Mouse (Mus musculus): ENCODE measurements around the gene Uhrf1. TPM values are rescaled to one million over a fixed set of nuclear protein-coding genes. Genes with fewer than 3 reads are reported as not detected.

The Uhrf1 gene
- polyA plus RNA-seq, 1 experiment from 2014 or later: 198 TPM

- Histone ChIP-seq H3K4me1 (replicated peaks) (peaks cover 40% of the 10 kb centered on the region), H3K27ac (peak overlapping the region; percentile 95), H3K27me3 (no peaks in the 10 kb centered on the region), H3K4me2 (peak overlapping the region; percentile 97), H3K9ac (replicated peaks) (0 out of 2 replicates have a peak overlapping the region, but pooled peaks have one; percentile 18), H3K9me3 (no peaks in the 10 kb centered on the region; the same call in 1 of the 2 replicates), H3K36me3 (peaks cover 22% of the 10 kb centered on the region), H3K4me3 (replicated peaks) (peak overlapping the region; percentile 83)
- WGBS: 25% methylated on average over 13 of the region's 13 CpGs
- ATAC-seq (ENCODE audit: insufficient number of reproducible peaks, insufficient read depth, low FRiP score, low TSS enrichment, low read depth): peak; percentile 15
Observed at GRCm38 (mm10) chr17:56302363-56302996, 641 bp upstream of the Uhrf1 start.

DNA sequence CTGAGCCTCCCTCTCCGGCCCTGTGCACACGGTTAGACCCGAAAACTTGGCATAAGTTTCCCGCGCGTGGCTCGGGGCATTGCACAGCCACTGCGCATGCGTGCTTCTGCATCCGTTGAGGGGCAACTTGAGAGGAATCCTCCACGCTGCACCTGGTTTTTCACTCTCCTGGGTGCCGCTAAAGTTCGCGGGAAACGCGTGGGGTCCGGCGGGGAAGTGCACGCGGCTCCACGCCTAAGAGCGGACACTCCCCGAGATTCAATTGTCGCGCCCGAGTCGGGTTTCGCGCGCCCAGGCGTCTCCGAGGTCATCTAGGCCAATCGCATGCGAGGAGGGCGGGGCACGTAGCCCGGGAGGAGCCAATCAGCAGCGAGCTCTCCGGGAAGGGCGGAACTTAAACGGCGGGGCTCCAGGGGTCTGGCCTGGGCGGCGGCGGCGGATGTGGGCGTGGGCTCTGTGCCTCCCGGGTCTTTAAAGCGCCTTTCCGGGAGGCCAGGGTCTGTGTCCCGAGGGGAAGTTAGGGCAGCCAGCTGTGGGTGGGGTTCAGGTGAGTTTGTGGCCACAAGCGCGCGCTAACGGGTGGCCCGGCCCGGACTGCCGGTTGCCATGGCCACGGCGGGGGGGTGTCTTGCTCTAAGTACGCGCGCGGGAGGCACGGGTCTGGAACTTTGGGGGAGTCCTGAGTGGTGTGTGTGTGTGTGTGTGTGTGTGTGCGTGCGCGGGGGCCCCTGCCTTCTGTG lies 896 bp downstream of the Uhrf1 start:
- Histone ChIP-seq H3K4me2 (peak overlapping the region; percentile 97), H3K4me3 (replicated peaks) (peak overlapping the region; percentile 83), H3K9ac (replicated peaks) (peak overlapping the region; percentile 84), H3K27ac (peak overlapping the region; percentile 95), H3K4me1 (replicated peaks) (peaks cover 42% of the 10 kb centered on the region), H3K27me3 (no peaks in the 10 kb centered on the region), H3K36me3 (peaks cover 37% of the 10 kb centered on the region), H3K9me3 (no peaks in the 10 kb centered on the region; the same call in 1 of the 2 replicates)
- ATAC-seq (ENCODE audit: insufficient number of reproducible peaks, insufficient read depth, low FRiP score, low TSS enrichment, low read depth): peak; percentile 86
- under 1% methylated on average over 68 of the region's 68 CpGs for WGBS

DNA sequence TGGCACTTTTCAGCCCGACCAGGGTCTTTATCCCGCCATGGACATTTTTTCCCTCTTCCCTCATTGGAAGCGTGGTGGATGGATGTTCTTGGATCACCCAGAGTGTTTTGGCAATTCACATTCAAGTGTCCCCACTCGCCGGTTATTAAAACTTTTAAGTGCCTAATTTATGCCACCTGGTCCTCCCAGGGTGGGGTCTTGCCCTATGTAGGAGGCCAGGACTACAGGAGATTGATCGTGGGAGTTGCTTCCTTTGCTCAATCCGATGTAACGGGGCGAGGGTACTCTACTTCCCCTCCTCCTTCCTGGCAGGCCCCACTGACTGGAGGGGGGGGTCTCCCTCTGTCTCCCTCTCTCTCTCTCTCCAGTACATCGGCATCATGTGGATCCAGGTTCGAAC lies 1.6 kb downstream of the Uhrf1 start:
- peaks cover 44% of the 10 kb centered on the region for H3K36me3 ChIP-seq
- 4% methylated on average over 11 of the region's 11 CpGs for WGBS
- no peaks in the 10 kb centered on the region for H3K27me3 ChIP-seq
- ATAC-seq (ENCODE audit: insufficient number of reproducible peaks, insufficient read depth, low FRiP score, low TSS enrichment, low read depth): no peak
- H3K4me3 ChIP-seq (replicated peaks): peak overlapping the region; percentile 83
- peak overlapping the region; percentile 84 for H3K9ac ChIP-seq (replicated peaks)
- peak overlapping the region; percentile 97 for H3K4me2 ChIP-seq
- peaks cover 42% of the 10 kb centered on the region for H3K4me1 ChIP-seq (replicated peaks)
- peak overlapping the region; percentile 78 for H3K27ac ChIP-seq
- no peaks in the 10 kb centered on the region for H3K9me3 ChIP-seq

GRCm38 (mm10) chr17:56305156-56305555 lies 2.0 kb downstream of the Uhrf1 start:
- Histone ChIP-seq H3K36me3 (peaks cover 48% of the 10 kb centered on the region), H3K4me3 (replicated peaks) (peak overlapping the region; percentile 83), H3K9me3 (no peaks in the 10 kb centered on the region), H3K9ac (replicated peaks) (peak overlapping the region; percentile 84), H3K4me1 (replicated peaks) (peaks cover 42% of the 10 kb centered on the region), H3K27ac (peak overlapping the region; percentile 78; the same call in 1 of the 2 replicates), H3K27me3 (no peaks in the 10 kb centered on the region), H3K4me2 (peak overlapping the region; percentile 97)
- WGBS: 19% methylated on average over 9 of the region's 9 CpGs
- ATAC-seq (ENCODE audit: insufficient number of reproducible peaks, insufficient read depth, low FRiP score, low TSS enrichment, low read depth): no peak

GRCm38 (mm10) chr17:56305826-56306225 lies 2.7 kb downstream of the Uhrf1 start:
- ATAC-seq (ENCODE audit: insufficient number of reproducible peaks, insufficient read depth, low FRiP score, low TSS enrichment, low read depth): no peak
- Histone ChIP-seq H3K4me1 (replicated peaks) (peaks cover 42% of the 10 kb centered on the region), H3K4me2 (peak overlapping the region; percentile 97), H3K36me3 (peaks cover 55% of the 10 kb centered on the region), H3K9ac (replicated peaks) (peak overlapping the region; percentile 84), H3K27ac (peak overlapping the region; percentile 78; the same call in 1 of the 2 replicates), H3K9me3 (no peaks in the 10 kb centered on the region), H3K4me3 (replicated peaks) (peak overlapping the region; percentile 83), H3K27me3 (no peaks in the 10 kb centered on the region)
- WGBS: 65% methylated on average over 8 of the region's 8 CpGs

DNA sequence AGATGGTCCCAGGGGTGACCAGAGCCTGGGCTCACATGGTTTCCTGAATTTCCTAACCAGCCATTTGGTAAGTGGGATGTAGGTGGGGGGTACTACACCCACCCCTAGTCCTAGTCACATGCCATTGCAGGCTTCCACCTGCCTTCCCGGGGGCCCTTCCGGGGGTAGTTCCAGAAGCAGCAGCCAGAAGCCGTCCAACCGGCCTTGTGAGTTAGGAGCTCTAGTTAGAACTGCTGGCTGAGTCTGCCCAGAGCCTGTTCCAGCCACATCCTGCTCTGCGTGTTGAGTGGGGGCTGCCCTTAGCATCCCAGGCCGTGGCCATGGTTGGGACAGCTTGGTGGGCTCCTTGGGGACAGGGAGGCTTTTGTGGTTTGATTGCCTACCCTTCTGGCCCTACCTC lies 5.0 kb downstream of the Uhrf1 start:
- Histone ChIP-seq H3K4me1 (replicated peaks) (peaks cover 32% of the 10 kb centered on the region), H3K4me3 (replicated peaks) (no peak overlapping the region), H3K9ac (replicated peaks) (peak overlapping the region; percentile 32; the same call in 1 of the 2 replicates), H3K27me3 (no peaks in the 10 kb centered on the region), H3K9me3 (no peaks in the 10 kb centered on the region), H3K36me3 (peaks cover 78% of the 10 kb centered on the region), H3K27ac (peak overlapping the region; percentile 41; the same call in 1 of the 2 replicates), H3K4me2 (0 out of 2 replicates have a peak overlapping the region, but pooled peaks have one; percentile 1)
- ATAC-seq (ENCODE audit: insufficient number of reproducible peaks, insufficient read depth, low FRiP score, low TSS enrichment, low read depth): no peak
- WGBS: 72% methylated on average over 6 of the region's 6 CpGs

GRCm38 (mm10) chr17:56309191-56309945 lies 6.2 kb downstream of the Uhrf1 start:
- ATAC-seq (ENCODE audit: insufficient number of reproducible peaks, insufficient read depth, low FRiP score, low TSS enrichment, low read depth): no peak
- no peak overlapping the region for H3K27ac ChIP-seq

GRCm38 (mm10) chr17:56324419-56324818 lies 21.3 kb downstream of the Uhrf1 start:
- ATAC-seq (ENCODE audit: insufficient number of reproducible peaks, insufficient read depth, low FRiP score, low TSS enrichment, low read depth): no peak
- H3K4me1 ChIP-seq (replicated peaks): peaks cover 27% of the 10 kb centered on the region
- peaks cover 49% of the 10 kb centered on the region for H3K36me3 ChIP-seq
- H3K4me3 ChIP-seq (replicated peaks): no peak overlapping the region
- no peaks in the 10 kb centered on the region for H3K9me3 ChIP-seq
- H3K27ac ChIP-seq: 0 out of 2 replicates have a peak overlapping the region, but pooled peaks have one; percentile 50
- 51% methylated on average over 3 of the region's 3 CpGs for WGBS
- 0 out of 2 replicates have a peak overlapping the region, but pooled peaks have one; percentile 81 for H3K4me2 ChIP-seq
- H3K27me3 ChIP-seq: no peaks in the 10 kb centered on the region
- no peak overlapping the region for H3K9ac ChIP-seq (replicated peaks)

More at GRCm38 (mm10) chr17:56309191-56309945, 6.2 kb downstream of the Uhrf1 start:
- Histone ChIP-seq H3K9ac (replicated peaks) (no peak overlapping the region), H3K4me2 (no peak overlapping the region), H3K27me3 (no peaks in the 10 kb centered on the region), H3K9me3 (no peaks in the 10 kb centered on the region), H3K36me3 (peaks cover 90% of the 10 kb centered on the region), H3K4me1 (replicated peaks) (peaks cover 32% of the 10 kb centered on the region), H3K4me3 (replicated peaks) (no peak overlapping the region)
- 91% methylated on average over 15 of the region's 15 CpGs for WGBS

DNA sequence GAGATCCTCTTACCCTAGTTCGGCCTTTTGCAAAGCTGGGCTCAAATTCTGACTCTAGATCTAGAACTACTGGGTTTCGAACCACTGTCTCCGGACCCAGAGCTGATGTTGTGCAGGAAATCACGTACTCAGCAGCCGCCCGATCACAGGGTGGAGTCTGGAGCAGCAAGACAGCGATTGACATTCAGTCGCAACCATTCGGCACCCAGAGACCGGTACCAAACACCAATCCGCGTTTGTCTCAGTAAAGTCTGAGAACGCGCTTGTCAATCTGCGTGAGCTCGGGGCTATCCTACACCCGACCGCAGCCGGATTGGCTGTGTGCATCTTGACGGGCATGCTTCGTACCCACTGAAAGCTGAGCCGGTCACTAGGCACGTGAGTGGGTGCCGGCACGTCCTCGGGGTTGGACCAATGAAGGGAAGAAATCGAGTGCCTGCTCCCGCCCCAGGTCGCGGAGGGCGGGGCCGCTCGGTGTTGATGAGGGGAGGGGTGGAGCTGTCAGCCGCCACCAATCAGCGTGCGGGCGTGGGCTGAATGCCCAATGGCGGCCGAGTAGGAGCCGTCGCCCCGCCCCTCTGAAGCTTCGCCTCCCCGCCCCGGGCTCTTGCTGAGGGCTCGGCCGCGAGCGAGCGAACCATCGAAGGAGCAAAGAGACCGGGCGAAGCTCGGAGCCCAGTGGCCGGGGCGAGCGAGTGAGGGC lies 22.5 kb downstream of the Uhrf1 start, which contains the start of gene Kdm4b:
Gene Kdm4b (plus strand): TSS at position 613 of the 703 bp plus-strand sequence.
- peaks cover 27% of the 10 kb centered on the region for H3K4me1 ChIP-seq (replicated peaks)
- no peaks in the 10 kb centered on the region for H3K9me3 ChIP-seq
- ATAC-seq (ENCODE audit: insufficient number of reproducible peaks, insufficient read depth, low FRiP score, low TSS enrichment, low read depth): peak; percentile 100
- peak within 1 kb of the TSS; percentile 90 for H3K4me3 ChIP-seq (replicated peaks)
- H3K4me2 ChIP-seq: peak within 1 kb of the TSS; percentile 81
- WGBS: under 1% methylated on average over 57 of the region's 57 CpGs
- H3K9ac ChIP-seq (replicated peaks): peak within 1 kb of the TSS; percentile 91
- H3K27ac ChIP-seq: peak within 1 kb of the TSS; percentile 91
- H3K27me3 ChIP-seq: no peaks in the 10 kb centered on the region
- peaks cover 37% of the 10 kb centered on the region for H3K36me3 ChIP-seq

All from limb, embryonic 12.5 days (tissue).